Mouse (Mus musculus) neutrophil, adult 83 days (primary cell): ENCODE results near the gene Slc16a2. TPM values are rescaled to one million over a fixed set of nuclear protein-coding genes. Genes with fewer than 3 reads are reported as not detected.

Source experiments
- total RNA-seq, 2 experiments: library from RNA; stranded (reverse); gene quantifications; one replicate each; pipeline ENCODE4 v1.2.4; 2023

The Slc16a2 gene
- total RNA-seq: under 1 TPM in 1 of 2 experiments, not detected in 1; 0.09 TPM

GRCm38 (mm10) chrX:103821832-103822196 is at the start of gene Slc16a2:
Gene Slc16a2 (minus strand): TSS chrX:103821983.

Other genes starting within 250 kb of the Slc16a2 start
- not detected for gene Zcchc13, start 191.4 kb downstream of the Slc16a2 start, total RNA-seq
- gene Rlim, start 159.3 kb upstream of the Slc16a2 start, total RNA-seq: 10 to 100 TPM; 63.2 to 66.2 TPM